8 mouse cellular contexts compared by ENCODE assay signal in the genomic region with DNA sequence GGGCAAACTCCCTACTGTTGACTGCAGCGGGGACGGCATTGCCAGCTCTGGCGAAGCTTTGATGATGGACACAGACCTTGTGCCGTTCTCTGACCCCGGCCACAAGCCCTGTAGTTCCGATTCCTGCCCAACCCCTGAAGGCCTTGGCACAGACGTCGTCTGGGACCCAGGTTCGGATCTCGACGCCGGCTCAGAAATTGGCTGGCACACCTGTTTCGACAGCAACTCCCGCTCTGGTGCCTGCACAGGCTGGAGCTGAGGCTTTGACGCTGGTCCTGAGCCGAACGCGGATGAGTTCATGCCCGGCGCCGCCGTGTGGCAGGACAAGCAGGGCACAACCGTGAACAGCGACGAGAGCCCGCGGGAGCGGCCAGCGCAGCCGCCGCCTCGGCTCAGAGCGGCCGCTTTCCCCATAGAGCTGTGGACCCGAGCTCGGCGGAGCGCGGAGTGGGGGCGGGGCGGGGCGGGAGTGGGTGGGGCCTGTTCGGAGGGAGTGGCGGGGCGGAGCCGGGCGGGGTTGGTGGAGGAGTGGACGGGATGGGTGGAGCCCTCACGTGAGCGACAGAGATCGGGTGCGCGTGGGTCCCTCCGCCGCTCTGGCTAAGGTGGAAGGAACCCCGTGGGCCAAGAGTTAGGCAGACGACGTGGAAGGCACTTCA. TPM values are rescaled to one million over a fixed set of nuclear protein-coding genes. Genes with fewer than 3 reads are reported as not detected.
DNase-seq lines count a peak whose midpoint lies in the region; ATAC-seq and TF ChIP-seq lines count a peak whose summit lies in the region.

A gene (minus strand): TSS at position 450 of the 659 bp plus-strand sequence.

- H3K9ac ChIP-seq in intestine, postnatal 0 days (ENCODE audit: low read depth, low read length): 0 out of 2 replicates have a peak within 1 kb of the TSS, but pooled peaks have one; percentile 40
- H3K9ac ChIP-seq in limb, embryonic 11.5 days (ENCODE audit: low read length): peak within 1 kb of the TSS; percentile 55
- H3K9ac ChIP-seq in midbrain, embryonic 12.5 days (replicated peaks): peak within 1 kb of the TSS; percentile 59

- no peak within 1 kb of the TSS for H3K27ac ChIP-seq in intestine, postnatal 0 days (ENCODE audit: low read depth, low read length)
- no peak within 1 kb of the TSS for H3K27ac ChIP-seq in limb, embryonic 11.5 days (replicated peaks; ENCODE audit: low read depth, low read length)
- H3K27ac ChIP-seq in midbrain, embryonic 12.5 days (replicated peaks): no peak within 1 kb of the TSS

- peak; percentile 89 for DNase-seq in adrenal gland, postnatal 14 days
- DNase-seq in embryo, embryonic 11 days: peak; percentile 85
- peak; percentile 44 to 60 for DNase-seq in gastrocnemius, postnatal 36 days
- DNase-seq in limb, embryonic 11.5 days (ENCODE audit: low spot score): peak; percentile 87
- peak; percentile 31 for DNase-seq in skeletal muscle tissue, adult 2 months (ENCODE audit: low read depth, low spot score)
- DNase-seq in MN1 (ENCODE audit: low spot score): no peak

- H3K9me3 ChIP-seq in intestine, postnatal 0 days (ENCODE audit: control insufficient read depth): no peaks in the 10 kb centered on the region
- no peaks in the 10 kb centered on the region for H3K9me3 ChIP-seq in limb, embryonic 11.5 days (ENCODE audit: control insufficient read depth, low read length)
- no peaks in the 10 kb centered on the region for H3K9me3 ChIP-seq in midbrain, embryonic 12.5 days

- peaks cover 10% of the 10 kb centered on the region; the same call in 1 of the 2 replicates for H3K27me3 ChIP-seq in intestine, postnatal 0 days (replicated peaks; ENCODE audit: control insufficient read depth, insufficient read depth, low read length)
- no peaks in the 10 kb centered on the region for H3K27me3 ChIP-seq in limb, embryonic 11.5 days (ENCODE audit: control insufficient read depth, insufficient read depth, low read length)
- H3K27me3 ChIP-seq in midbrain, embryonic 12.5 days: peaks cover 34% of the 10 kb centered on the region

- WGBS in intestine, postnatal 0 days: 4% methylated on average over 57 of the region's 58 CpGs
- 3% methylated on average over 56 of the region's 58 CpGs for WGBS in limb, embryonic 11.5 days
- WGBS in midbrain, embryonic 12.5 days: 3% methylated on average over 57 of the region's 58 CpGs

- ATAC-seq in intestine, postnatal 0 days: peak; percentile 89
- ATAC-seq in limb, embryonic 11.5 days (ENCODE audit: insufficient number of reproducible peaks, low FRiP score, low TSS enrichment, low read depth): peak; percentile 91
- ATAC-seq in midbrain, embryonic 12.5 days (ENCODE audit: low FRiP score, low read depth): peak; percentile 94

- H3K4me3 ChIP-seq in intestine, postnatal 0 days (ENCODE audit: low read depth, low read length): peak within 1 kb of the TSS; percentile 28
- peak within 1 kb of the TSS; percentile 43 for H3K4me3 ChIP-seq in limb, embryonic 11.5 days (ENCODE audit: low read depth, low read length)
- H3K4me3 ChIP-seq in midbrain, embryonic 12.5 days: peak within 1 kb of the TSS; percentile 48

- H3K4me2 ChIP-seq in intestine, postnatal 0 days (replicated peaks; ENCODE audit: low read depth): peak within 1 kb of the TSS; percentile 66
- H3K4me2 ChIP-seq in limb, embryonic 11.5 days (ENCODE audit: low read depth, severe bottlenecking): peak within 1 kb of the TSS; percentile 80
- peak within 1 kb of the TSS; percentile 81 for H3K4me2 ChIP-seq in midbrain, embryonic 12.5 days (replicated peaks)

- no peaks in the 10 kb centered on the region for H3K4me1 ChIP-seq in intestine, postnatal 0 days (replicated peaks; ENCODE audit: control insufficient read depth, insufficient read depth, low read length)
- no peaks in the 10 kb centered on the region; the same call in 1 of the 2 replicates for H3K4me1 ChIP-seq in limb, embryonic 11.5 days (ENCODE audit: control insufficient read depth, insufficient read depth, low read length)
- H3K4me1 ChIP-seq in midbrain, embryonic 12.5 days: peaks cover 9% of the 10 kb centered on the region; the same call in 1 of the 2 replicates

- TF ChIP-seq CTCF in intestine, postnatal 0 days (IDR thresholded peaks at IDR 0.05; ENCODE audit: low read depth): peak; percentile 67

- H3K36me3 ChIP-seq in intestine, postnatal 0 days (ENCODE audit: control insufficient read depth, insufficient read depth): no peaks in the 10 kb centered on the region
- no peaks in the 10 kb centered on the region for H3K36me3 ChIP-seq in limb, embryonic 11.5 days (ENCODE audit: control insufficient read depth, insufficient read depth, low read length)
- no peaks in the 10 kb centered on the region for H3K36me3 ChIP-seq in midbrain, embryonic 12.5 days

- intact Hi-C loops in gastrocnemius, postnatal 36 days (cut with DNase I): no loop called here

RNA-seq across cellular contexts. Expression of the gene that starts here (rescaled TPM):
- 1.9 and 2.1 TPM in 2 replicates for total RNA-seq in adrenal gland, postnatal 14 days (2021)
- total RNA-seq in gastrocnemius, postnatal 36 days (2021): under 1 TPM; 0.30 to 0.66 TPM
- 1.9 TPM in 2 replicates for polyA plus RNA-seq in intestine, postnatal 0 days (2015; fragmentation: Nextera tagmentation; extraction: Ambion mirVana)
- polyA plus RNA-seq in limb, embryonic 11.5 days (2014; fragmentation: Nextera tagmentation; extraction: Ambion mirVana): 0.30 and 0.69 TPM in 2 replicates
- 5.1 and 5.3 TPM in 2 replicates for polyA plus RNA-seq in midbrain, embryonic 12.5 days (2016; fragmentation: Nextera tagmentation; extraction: Ambion mirVana)

Comparison
In these comparisons a context has a peak if more than half of its experiments do, and no peak if none do; other contexts are left out.
1. Peak in DNase-seq in gastrocnemius, postnatal 36 days; RNA of the gene not detected or under 1 TPM.
2. Peak in DNase-seq, ATAC-seq, H3K4me3 ChIP-seq, H3K9ac ChIP-seq and H3K4me2 ChIP-seq in limb, embryonic 11.5 days; RNA of the gene not detected or under 1 TPM.